Mouse (Mus musculus) lung, postnatal 10 days (tissue): ENCODE measurements around the gene H2-M10.3.
"Not testable (repeated sequence)": the region's sequence is repeated elsewhere in the genome, so short reads cannot be mapped to it uniquely, and the experiment has no call there.

ENCODE experiments used
- DNase-seq: peaks from one replicate; pipeline ENCODE4 v3.0.0; 2021

The H2-M10.3 gene

DNA sequence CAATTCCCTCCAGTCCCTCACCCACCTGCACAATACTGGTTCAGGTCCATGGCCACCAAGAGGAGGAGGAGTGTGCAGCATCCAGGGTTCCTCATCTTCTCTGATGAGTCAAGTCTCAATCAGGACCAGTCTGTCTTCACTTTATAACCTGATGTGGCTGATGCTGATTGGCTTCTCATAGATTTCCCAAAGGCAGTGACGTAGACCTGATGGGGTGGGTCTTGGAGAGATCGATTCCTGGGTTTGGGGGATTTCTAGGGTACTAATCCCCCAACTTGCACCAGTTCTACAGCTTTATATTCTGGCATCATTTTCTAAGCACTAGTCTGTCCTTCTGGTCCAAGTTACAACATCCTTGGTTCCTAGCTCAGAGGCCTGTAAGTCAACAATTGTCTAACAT is at the start of gene H2-M10.3:
Gene H2-M10.3, minus strand, starts transcription at position 101 of the 400 bp plus-strand sequence.
- DNase-seq, result not testable (repeated sequence)

- no peak for DNase-seq
Measured at GRCm38 (mm10) chr17:36417416-36417815, 49.2 kb upstream of the H2-M10.3 start.

DNA sequence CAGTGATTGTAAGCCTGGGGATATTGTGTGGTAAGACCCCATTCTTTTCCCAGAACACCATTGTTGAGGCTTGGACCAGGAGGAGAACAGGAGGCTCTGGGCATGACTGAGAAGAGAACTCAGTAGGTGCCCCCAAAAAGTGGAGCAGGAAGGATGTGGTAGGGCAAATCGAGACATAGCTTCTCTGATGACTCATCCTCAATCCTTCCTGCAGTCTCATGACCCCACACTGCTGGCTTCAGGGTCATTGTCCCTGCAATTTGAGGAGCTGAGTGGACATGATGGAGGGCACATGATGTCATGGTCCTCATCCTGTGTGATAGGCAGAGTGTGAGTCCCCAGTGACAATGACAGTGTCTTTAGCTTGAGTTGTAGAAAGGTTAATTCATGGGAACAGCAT is 47.2 kb upstream of the H2-M10.3 start:
- no peak for DNase-seq

DNA sequence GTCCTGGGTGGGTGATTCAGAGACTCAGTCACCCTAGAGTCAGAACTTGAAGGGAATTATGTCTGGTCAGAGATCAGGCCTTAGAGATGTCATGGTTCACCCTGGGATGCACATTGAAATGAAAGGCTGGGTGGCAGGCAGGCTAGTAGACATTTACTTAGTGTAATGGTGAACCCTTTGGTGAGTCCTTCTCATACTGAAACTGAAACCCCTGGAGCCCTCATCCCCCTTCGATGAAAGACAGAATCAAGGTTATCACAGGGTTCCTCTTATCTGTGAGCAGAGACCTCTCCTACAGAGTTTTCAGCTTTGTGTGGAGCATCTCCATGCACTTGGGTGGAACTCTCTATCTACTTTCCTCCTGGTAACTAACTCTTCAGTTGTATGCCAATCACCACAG is 46.1 kb upstream of the H2-M10.3 start:
- no peak for DNase-seq

DNA sequence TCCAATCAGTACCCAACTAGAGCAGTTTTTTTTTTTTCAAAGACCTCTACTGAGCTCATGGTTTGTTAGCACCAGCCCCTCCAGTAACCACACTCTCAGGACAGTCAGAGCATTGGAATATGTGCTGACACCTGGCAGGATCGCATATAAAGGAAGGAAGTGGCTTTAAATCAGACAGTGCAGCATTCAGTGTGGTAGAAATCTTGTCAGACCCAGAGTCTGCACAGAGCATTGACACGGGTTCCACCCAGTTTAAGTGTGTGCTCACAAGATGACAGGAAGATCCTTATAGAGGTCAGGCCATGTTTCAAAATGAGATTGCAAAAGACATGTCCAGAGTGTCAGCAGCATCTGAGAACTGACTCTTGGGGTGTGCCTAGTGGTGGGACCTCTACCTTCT is 21.7 kb upstream of the H2-M10.3 start:
- DNase-seq, result no peak

GRCm38 (mm10) chr17:36362404-36362803 is 5.8 kb downstream of the H2-M10.3 start:
- DNase-seq, result not testable (repeated sequence)

GRCm38 (mm10) chr17:36357512-36357911 is 10.7 kb downstream of the H2-M10.3 start:
- peak; percentile 38 for DNase-seq

DNA sequence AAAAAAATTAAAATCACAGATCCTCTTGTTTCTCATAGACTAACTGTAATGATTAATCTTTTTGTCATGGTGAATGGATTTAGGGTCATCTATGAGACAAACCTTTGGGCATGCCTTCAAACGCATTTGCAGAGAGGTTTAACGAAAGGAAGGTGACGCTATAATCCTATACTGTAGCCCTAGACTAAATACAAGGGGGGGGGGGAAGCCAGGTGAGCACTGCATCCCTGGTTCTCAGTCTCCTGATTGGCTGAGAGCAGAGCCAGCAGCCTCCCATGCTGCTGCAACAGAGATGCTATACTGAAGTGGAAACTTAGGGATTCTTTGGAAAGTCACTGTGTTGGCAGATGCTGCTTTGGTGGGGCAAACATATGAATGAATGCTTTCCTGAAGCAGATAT is 12.5 kb downstream of the H2-M10.3 start:
- DNase-seq, result no peak

- DNase-seq, result peak; percentile 66
Measured at GRCm38 (mm10) chr17:36355343-36355742, 12.9 kb downstream of the H2-M10.3 start.

GRCm38 (mm10) chr17:36326055-36326454 is 42.2 kb downstream of the H2-M10.3 start, which contains the start of gene H2-M10.1:
Gene H2-M10.1, minus strand, starts transcription at chr17:36326155.
- no peak for DNase-seq

DNA sequence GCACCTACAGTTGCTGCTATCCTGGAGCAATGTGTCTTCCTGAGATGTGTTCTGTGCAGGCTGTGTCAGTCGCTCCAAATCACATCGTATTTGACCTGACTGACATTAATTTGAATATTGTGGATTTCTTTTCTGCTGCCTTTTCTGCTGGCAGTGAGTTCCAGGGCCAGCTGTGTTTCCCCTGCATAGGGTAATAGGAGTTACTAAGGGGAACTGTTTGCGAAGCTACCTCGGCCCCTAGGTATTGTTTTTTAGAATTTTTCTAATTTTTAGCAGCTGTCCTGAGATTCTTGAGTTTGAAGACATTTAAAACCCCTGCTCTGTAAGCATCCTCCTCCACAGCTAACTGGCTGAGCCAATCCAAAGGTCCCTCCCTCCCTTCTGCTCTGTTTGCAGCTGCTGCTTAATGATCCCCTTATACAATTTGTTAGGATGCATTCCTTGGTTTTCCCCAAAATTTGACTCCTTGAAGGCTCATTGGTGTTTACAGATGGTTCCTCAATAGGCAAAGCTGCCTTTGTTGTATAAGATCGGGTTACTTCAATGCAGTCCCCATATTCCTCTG is 52.4 kb downstream of the H2-M10.3 start:
- DNase-seq, result no peak

GRCm38 (mm10) chr17:36315041-36315688 is 53.1 kb downstream of the H2-M10.3 start:
- peak; percentile 41 for DNase-seq
